Mouse (Mus musculus) layer of hippocampus, adult 9-10 months (tissue): ENCODE results near the gene 2310011J03Rik.

Source experiments
- DNase-seq: peaks from one replicate; pipeline ENCODE4 v3.0.0; 2022; ENCODE audit warnings: low spot score

2310011J03Rik gene

DNA sequence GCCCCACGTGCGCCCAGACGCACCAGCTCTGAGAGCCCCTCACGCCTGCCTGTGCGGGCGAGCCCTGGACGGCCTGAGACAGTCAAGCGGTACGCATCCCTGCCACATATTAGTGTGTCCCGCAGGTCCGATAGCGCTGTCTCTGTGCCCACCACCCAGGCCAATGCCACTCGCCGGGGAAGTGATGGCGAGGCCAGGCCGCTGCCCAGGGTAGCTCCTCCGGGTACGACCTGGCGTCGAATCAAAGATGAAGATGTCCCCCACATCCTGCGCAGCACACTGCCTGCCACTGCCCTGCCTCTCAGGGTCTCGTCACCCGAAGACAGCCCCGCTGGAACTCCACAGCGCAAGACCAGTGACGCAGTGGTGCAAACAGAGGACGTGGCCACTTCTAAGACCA lies 5.0 kb downstream of the 2310011J03Rik start:
- no peak for DNase-seq

DNA sequence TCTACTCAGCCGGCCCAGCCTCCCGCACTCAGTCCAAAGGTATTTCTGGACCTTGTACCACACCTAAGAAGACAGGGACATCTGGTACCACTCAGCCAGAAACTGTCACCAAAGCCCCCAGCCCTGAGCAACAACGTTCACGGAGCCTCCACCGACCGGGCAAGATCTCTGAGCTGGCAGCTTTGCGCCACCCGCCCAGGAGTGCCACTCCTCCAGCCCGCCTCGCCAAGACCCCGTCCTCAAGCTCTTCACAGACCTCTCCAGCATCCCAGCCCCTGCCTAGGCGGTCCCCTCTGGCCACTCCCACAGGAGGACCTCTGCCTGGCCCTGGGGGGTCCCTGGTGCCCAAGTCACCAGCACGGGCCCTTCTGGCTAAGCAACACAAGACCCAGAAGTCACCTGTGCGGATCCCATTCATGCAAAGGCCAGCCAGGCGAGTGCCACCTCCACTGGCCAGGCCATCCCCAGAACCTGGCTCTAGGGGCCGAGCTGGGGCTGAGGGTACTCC lies 5.8 kb downstream of the 2310011J03Rik start:
- no peak for DNase-seq

DNA sequence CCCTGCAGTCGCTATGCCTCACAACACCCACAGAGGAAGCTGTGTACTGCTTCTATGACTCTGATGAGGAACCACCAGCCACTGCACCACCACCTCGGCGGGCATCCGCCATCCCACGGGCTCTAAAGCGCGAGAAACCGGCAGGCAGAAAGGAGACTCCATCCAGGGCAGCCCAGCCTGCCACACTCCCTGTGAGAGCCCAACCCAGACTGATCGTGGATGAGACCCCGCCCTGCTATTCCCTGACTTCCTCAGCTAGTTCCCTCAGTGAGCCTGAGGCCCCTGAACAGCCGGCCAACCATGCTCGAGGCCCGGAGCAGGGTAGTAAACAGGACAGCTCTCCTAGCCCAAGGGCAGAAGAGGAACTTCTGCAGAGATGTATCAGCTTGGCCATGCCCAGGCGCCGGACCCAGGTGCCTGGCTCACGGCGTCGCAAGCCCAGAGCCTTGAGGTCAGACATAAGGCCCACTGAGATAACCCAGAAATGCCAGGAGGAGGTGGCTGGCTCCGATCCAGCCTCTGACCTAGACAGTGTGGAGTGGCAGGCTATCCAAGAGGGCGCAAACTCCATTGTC lies 6.6 kb downstream of the 2310011J03Rik start:
- DNase-seq, result no peak

DNA sequence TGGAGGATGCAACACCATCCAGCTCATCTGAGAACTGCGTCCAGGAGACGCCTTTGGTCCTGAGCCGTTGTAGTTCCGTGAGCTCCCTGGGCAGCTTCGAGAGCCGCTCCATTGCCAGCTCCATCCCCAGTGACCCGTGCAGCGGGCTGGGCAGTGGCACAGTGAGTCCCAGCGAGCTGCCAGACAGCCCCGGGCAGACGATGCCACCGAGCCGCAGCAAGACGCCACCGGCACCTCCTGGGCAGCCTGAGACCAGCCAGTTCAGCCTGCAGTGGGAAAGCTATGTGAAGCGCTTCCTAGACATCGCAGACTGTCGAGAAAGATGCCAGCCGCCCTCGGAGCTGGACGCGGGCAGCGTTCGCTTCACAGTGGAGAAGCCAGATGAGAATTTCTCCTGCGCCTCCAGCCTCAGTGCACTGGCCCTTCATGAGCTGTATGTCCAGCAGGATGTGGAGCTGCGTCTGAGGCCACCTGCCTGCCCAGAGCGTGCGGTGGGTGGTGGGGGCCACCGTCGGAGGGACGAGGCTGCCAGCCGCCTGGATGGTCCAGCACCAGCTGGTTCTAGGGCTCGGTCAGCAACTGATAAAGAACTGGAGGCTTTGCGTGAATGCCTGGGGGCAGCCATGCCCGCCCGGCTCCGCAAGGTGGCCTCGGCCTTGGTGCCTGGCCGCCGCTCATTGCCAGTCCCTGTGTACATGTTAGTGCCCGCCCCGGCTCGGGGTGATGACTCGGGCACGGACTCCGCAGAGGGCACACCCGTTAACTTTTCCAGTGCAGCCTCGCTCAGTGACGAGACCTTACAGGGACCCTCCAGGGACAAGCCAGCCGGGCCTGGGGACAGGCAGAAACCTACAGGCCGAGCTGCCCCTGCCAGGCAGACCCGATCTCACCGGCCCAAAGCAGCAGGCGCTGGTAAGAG lies 7.5 kb downstream of the 2310011J03Rik start:
- DNase-seq, result no peak

DNA sequence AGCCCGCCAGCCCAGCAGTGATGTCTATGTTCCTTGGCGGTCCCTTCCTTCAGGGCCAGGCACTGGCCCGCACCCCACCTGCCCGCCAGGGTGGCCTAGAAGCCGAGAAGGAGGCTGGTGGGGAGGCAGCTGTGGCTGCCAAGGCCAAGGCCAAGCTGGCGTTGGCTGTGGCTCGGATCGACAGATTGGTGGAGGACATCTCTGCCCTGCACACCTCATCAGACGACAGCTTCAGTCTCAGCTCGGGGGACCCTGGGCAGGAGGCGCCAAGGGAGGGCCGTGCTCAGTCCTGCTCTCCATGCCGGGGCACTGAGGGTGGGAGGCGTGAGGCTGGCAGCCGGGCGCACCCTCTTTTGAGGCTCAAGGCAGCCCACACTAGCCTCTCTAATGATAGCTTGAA lies 8.8 kb downstream of the 2310011J03Rik start:
- DNase-seq, result no peak

DNA sequence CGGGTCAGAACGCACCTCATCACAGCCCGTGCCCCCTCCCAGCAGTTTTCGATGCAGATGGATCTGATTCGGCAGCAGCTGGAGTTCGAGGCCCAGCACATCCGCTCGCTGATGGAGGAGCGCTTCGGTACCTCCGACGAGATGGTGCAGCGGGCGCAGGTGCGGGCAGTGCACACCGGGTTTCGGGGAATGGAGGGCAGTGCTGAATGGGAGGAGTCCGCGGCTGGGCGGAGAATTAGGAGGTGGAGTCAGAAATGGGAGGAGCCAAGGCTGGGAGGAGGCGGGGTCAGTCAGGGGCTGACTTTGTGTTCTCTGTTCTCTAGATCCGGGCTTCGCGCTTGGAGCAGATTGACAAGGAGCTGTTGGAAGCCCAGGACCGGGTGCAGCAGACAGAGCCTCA lies 15.5 kb downstream of the 2310011J03Rik start:
- DNase-seq, result no peak

DNA sequence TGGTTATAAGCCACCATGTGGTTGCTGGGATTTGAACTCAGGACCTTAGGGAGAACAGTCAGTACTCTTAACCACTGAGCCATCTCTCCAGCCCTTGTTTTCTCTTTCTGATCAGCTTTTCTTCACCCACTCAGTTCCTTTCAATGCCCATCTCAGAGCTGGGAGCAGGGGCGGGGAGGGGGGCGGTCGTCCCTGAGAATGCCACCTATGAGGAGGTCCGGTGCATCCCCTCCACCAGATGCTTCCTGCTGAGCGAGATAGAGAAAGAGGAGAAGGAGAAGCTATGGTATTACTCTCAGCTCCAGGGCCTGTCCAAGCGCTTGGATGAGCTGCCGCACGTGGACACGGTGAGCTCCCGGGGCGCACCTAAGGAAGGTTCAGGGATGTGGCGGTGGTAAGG lies 15.9 kb downstream of the 2310011J03Rik start:
- no peak for DNase-seq

DNA sequence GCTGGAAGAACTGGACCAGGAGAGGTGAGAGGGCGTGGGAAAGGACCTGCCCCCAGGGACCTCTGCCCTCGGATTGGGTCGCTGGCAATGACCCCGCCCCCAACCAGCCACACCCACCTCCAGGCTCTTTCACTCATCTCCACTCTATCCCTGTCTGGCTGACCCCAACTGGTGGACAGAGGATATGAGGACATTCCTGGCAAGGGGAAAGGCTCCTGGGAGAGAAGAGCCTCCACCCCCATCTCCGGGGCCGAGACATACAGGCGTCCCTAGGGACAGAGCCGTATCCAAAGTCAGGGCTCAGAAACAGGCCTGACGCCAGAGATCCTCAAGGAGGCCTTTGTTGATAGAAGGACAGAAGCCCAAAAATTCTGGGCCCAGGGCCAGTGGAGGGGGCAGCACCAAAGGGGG lies 17.9 kb downstream of the 2310011J03Rik start:
- no peak for DNase-seq

DNA sequence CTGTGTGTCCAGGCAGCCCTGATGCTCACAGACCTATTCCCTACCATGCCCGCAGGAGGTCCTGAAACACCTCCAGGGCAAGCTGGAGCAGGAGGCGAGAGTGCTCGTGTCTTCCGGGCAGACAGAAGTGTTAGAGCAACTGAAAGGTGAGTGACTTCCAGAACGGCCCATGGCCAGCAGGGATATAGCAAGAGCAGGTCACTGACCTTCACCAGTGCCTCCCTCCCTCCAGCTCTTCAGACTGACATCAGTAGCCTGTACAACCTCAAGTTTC lies 18.3 kb downstream of the 2310011J03Rik start:
- DNase-seq, result no peak

DNA sequence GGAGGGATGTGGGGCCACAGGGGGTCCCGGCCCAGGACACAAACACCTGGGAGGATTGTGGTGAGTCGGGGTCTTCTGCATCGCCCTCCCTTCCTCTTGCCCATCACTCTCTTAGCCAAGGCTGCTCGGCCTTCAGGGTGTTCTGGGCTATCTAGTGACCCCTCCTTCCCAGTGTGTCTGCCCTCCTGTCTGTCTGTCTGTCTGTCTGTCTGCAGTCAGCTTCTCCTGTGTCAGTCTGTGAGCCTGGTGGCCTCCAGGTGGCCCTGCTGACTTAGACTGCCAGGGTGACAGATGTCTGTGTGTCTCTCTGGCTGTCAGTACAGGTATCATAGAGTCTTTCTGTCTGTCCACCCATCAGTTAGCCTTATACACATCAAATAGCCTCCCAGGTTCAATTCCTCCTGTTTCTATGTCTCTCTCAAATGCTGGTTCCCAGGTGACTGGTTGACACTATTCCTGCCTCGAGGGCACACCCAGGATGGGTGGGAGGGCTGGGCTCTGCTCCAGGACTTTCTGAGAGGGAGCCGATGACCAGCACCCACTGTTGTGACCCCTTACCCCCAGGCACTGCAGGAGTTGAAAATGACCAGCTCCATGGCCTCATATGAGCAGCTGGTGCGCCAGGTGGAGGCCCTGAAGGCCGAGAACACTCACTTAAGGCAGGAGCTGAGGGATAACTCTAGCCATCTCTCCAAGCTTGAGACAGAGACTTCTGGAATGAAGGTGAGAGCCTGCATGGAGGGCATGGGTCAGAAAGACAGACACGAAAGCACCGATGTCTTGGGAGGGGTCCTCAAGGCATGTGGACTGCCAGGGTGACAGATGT lies 18.9 kb downstream of the 2310011J03Rik start:
- DNase-seq, result no peak

DNA sequence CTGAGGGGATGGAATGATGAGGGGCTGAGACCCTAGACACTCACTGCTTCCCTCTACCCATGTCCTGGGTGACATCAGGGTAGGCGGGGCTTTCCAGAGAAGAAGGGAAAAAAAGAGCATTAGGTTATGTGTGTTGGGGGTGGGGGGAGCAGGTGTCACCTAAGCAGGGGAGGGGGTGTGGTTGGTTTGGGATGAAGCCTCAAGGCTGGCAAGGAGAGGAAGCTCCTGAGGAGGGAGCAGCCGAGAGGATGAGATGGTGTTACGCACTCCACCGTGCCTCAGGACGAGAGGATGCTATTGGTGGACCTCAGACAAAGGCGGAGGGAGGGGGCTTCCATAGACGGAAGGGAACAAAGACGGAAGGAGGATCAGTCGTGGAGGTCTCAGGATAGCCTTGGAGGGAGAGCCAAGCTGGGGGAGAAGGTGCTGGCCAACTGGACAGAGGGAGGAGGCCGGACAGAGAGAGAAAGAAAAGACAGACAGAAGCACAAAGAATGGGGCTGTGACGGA lies 19.6 kb downstream of the 2310011J03Rik start:
- DNase-seq, result no peak

DNA sequence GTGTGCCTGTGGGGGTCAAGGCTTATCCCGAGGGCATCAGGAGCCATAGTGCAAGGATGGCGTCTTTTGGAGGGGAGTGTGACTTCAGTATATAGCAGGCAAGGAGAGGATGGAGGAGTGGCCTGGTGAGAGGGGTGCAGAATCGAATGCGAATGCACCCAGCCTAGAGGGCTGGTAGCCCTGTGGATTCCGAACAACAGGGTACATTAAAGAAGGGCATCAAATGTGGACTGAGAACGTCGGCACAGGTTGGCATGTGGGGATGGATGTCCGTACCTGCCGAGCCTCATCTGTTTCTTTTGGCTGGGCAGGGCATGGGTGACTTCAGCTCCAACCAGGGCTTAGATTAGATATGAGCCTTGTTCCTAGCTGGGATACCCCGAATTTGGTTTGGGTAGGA lies 20.5 kb downstream of the 2310011J03Rik start:
- DNase-seq, result no peak

DNA sequence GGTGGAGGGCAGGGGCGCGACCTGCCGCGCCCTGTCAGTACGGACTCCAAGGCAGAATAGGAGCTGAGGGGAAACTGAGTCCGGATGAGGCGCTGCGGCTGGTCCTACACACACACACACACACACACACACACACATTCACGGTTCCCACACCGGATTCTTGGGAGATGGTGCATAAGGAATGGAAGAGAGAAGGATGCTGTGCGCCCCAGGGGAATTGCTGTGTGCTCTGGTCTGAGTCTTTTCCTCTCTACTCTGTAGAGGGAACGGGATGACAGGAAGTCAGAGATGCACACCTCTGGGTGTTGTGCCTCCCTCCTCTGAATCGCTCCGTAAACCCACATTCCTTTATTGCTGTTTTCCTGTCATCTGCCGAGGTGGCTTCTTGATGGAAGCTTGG lies 21.0 kb downstream of the 2310011J03Rik start:
- no peak for DNase-seq

DNA sequence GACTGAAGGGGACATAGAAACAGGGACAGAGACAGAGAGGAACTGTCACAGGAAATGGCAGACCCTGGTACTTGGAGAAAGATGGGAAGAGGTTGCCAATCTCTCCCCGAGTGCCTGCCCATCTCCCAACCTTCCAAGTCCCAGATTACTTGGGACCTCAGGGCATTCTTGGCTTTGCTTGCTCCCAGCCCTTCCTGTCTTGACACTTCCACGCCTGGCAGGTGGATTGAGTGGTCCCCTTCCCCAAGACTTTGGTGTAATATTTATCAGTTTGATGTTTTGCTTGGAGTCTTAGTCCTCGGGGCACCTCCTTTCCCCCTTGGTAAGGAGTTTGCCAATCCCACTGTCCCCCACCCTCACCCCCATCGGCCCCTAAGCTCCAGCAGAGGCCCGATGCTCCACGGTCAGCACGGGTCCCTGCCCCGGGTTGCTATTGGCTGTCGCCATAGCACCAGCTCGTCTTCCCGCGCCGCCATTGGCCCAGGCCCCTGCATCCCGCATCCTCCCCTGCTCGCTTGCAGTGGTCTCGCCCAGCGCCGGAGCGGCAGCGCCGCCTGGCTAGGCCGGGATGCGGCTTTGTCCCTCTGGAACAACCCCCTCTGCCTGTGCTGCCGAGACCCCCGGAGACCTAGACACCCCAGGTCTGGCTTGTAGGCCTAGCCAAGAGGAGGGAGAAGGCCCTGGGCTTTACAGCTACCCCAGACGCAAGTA lies 21.6 kb downstream of the 2310011J03Rik start:
- peak; percentile 68 for DNase-seq

DNA sequence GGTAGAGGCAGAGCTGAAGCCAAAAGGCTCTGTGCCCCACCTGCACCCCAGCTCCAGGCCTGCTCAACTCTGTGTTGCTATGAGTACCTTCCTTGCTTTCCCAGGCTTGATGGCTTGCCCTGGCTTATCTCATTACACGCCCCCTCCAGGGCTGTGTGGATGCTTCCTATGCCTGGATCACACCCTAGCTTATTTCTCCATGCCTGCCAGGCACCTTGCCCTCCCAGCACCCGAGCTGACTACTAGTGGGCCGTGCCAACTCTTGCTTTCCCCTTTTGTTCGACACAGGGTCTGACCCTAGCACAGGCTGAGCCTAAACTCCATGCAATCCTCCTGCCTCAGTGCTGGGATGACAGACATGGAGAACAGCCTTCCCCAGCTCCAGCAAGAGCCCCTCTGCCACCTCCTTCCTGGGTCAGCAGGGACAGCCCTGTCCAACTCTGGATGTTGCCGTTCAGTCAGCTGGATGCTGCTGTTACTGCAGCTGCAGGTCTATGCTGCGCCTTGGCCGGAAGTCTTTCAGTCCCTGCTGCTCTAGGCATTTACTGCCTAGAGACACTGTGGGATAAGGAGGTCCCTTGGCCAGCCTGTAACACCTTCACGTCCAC lies 22.7 kb downstream of the 2310011J03Rik start:
- DNase-seq, result no peak

DNA sequence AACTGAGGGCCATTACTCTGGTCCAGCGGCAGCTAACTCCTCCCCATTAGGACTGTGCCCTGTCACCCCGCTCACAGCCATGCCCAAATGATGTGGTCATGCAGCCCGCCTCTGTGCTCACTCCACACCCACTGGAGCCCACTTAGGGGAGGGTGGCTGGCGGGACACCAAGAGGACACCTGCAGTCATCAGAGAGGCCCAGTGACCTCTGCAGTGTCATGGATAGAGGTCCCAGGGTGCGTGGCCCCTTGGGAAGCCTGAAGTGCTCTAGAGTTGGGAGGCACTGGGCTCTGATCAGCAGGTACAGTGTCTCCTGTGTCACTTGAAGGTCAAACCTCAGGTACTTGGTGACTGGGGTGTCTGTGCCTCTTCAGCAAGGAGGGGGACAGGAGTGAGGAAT lies 23.5 kb downstream of the 2310011J03Rik start:
- DNase-seq, result no peak

DNA sequence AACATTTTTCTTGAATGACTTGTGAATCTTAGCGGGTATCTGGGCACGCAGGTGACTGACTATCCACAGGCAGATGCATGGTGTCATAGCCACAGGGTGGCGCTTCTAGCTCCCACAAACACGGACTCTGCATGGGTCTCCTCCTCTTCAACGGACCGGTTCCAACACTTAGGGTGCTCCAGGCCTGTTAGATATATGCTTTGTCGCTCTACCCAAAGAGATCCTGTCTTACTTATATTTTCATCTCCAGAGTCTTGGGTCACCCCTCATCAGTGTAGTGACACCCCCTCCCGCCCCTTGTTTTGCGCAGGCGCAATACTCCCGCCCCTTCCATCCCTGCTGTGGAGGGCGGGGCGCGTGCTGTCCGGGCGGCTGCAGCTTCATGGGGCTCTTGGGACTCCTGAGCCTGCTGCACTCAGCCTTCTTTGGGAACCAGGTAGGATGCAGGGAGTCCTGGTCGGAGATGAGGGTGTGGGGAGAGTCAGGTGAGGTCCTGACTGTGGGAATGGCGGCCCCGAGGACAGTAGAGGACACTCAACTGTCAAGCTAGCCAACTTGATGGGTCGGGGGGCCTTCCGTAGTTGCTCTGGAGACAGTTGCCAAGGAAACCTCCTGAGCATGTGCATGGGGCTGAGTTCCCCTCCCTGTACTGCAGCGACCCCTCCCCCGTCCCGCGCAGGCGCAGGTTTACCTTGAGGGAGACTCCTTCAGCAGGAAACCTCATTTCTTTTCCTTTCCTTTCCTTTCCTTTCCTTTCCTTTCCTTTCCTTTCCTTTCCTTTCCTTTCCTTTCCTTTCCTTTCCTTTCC lies 24.5 kb downstream of the 2310011J03Rik start, which contains the start of gene Apc2:
Gene Apc2 (plus strand): TSS at position 360 of the 808 bp plus-strand sequence.
- peak; percentile 69 for DNase-seq

DNA sequence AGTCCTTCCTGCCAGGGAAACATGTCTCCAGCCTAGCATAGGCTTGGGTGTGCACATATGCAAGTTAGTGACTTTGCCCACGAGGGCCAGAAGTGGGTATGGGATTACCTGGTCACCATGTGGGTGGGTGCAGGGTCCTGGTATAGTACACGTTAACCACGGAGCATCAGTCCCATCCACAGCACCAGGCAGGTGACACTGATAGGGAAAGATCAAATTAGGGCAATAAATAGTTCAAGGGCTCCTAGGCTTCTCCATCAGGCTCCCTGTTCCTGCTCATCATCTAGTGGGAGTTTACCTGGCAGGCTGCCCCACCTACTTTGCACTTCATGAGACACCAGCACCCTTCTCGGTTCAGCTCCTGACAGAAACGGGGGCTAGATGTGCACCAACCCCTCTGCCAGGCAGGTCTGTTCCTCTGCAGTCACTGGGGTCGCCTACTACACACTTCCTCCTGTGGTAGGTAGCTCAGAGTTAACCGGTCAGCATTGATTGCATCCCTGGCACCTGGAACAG lies 25.5 kb downstream of the 2310011J03Rik start:
- no peak for DNase-seq

DNA sequence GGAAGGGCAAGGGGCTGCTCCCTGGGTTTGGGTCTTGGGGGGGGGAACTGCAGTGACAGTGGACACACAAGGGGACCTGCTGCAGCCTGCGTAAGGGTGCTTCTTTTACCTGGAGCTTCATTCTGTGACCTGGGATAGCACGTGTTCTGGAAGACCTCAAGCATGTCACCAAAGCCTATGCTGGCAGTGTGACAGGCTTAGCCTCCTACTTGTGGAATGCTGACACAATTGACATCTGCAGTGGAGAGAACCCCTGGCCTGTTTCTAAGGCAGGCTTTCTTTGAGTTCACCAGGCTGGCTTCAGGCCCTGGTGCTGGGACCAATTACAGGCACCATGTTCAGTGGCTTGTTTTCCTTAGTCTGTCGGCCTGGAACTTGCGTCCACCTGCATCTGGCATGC lies 26.0 kb downstream of the 2310011J03Rik start:
- no peak for DNase-seq

DNA sequence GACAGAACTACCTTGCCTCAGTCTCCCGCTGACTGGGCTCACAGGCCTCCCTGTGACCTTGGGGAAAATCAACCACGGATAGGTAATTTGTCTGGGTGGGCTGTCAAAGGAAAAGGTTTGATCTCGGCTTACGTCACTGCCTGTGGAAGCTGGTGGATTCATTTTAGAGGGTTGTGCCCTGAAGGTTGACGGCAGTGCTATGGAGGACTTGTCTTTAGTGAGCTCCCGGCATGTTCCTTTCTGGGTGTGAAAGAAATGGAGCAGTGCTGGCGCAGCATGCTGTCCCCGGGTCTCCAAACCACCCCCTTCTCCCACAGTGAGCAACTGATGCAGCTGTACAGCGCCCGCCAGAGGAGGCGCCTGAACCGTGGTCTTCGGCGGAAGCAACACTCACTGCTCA lies 27.0 kb downstream of the 2310011J03Rik start:
- no peak for DNase-seq
